Mouse (Mus musculus): ENCODE measurements at regions not wholly inside any gene's neighbourhood (a gene's known extent, or its start where the extent isn't known, plus 50 kb on each side); places are given as distances from the start of the nearest gene placed in this dataset.

GRCm38 (mm10) chr19:15033921-15034320 lies 436.1 kb upstream of the Tle4 start:
- DNase-seq: no peak

- no peak for DNase-seq
Observed at GRCm38 (mm10) chr19:15033396-15033795, 435.5 kb upstream of the Tle4 start.

- DNase-seq: no peak
Observed at GRCm38 (mm10) chr19:15032297-15032947, 434.6 kb upstream of the Tle4 start.

- DNase-seq: no peak
Observed at GRCm38 (mm10) chr19:15031483-15031882, 433.6 kb upstream of the Tle4 start.

- no peak for DNase-seq
Observed at GRCm38 (mm10) chr19:15003596-15003995, 405.7 kb upstream of the Tle4 start.

GRCm38 (mm10) chr19:14993344-14993743 lies 395.5 kb upstream of the Tle4 start:
- no peak for DNase-seq

DNA sequence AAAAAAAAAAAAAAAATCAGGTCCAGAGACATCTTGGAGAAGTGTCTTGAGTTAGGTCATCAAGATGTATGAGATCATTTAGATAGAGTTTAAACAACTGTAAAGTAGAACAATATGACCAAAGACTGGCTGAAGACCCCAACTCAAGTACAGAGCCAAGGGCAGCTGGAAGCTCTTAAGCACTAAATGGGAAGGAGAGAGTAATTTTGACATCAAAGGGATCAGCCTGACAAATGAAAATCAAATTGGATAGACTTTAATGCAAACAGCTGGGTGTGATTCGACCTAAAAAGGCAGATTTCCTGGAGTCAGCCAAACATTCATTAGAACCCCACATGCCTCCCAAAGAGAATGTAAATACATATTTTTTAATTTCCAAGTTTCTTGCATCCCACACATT lies 372.3 kb upstream of the Tle4 start:
- DNase-seq: no peak

DNA sequence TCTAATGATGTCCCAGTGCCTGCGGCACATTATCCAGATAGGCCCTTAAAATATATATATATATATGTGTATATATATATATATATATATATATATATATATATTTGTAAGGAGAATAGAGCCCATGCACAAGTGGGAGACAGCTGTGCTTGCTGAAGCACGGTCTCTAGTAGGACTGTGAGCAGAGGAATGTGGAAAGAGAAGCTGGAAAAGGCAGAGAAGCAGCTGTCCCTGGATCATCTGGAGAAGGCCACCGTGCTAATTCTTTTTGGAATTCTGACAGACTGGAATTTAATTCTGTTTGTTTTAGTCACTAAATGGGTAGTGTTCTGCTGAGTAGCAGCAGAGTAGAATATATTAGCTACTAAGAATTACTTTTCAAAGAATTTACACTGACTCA lies 370.4 kb upstream of the Tle4 start:
- no peak for DNase-seq

GRCm38 (mm10) chr19:14957727-14958126 lies 359.9 kb upstream of the Tle4 start:
- DNase-seq: no peak

DNA sequence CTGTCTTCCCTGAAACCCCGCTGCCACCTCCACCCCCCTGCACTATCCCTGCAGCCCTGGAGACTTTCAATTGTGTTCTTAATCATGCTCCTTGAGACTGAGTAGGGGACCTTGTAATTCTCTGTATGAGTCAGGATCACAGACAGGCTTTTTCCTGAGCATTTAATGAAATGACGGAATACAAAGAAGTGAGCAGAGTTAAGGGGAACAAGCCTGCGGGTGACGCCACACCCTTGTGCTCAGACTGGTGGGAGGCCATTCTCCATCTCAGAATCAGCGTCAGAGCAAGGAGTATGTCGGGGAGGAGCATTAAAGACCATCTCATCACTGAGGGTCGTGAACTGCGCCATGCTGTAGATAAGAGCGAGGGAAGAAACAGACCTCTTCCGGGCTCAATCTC lies 359.3 kb upstream of the Tle4 start:
- DNase-seq: no peak

DNA sequence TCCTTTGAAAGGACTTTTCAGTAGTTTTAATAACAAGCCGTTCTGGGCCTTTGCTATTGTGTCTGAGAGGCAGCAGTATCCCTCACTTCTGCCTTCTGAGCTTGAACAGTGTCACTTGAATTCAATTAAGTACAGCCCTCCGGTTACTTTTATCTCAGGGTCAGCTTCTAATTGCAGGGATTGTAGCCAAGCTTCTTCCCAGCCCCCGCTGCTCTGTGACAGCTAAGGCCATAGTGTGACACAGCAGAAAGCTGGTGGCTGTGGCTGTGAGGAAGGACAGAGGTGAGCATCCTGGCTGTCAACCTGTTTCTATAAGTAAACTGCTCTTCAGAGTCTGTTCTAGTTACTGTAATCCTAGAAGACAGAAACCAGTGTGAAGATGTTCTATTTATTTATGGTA lies 358.5 kb upstream of the Tle4 start:
- no peak for DNase-seq

- no peak for DNase-seq
Observed at GRCm38 (mm10) chr19:14955969-14956368, 358.1 kb upstream of the Tle4 start.

DNA sequence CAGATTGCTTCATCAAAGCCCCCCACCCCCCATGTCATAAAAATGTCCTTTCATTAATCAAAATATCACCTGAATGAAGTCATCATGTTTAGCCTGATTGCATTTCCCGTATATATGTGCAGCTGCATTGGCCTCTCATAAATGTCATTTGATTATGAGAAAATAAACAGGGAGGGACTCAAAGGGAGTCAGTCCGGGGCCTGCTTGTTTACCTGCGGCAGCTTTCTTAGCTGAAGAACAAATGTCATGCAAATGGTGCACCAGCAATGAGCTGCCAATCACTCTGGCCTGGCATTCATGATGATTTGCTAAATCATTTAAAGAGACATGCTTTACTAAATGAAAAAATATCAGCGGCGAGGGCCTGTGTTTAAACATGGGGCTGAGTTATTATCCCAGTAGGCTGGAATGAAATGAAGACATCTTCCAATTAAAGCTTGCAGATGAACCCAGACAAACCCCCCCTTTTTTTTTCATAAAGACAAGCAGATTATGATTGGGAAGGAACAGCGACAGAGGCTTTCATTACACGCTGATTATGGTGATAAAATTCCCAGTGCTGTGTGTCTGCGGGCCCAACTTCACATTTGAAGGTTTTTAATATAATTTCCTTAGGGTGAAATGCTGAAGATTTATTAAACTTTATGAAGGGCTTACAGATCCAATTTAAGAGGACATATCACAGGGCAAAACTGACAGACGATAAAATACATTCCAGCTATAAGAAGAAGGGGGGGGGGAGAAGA lies 342.5 kb upstream of the Tle4 start:
- no peak for DNase-seq

DNA sequence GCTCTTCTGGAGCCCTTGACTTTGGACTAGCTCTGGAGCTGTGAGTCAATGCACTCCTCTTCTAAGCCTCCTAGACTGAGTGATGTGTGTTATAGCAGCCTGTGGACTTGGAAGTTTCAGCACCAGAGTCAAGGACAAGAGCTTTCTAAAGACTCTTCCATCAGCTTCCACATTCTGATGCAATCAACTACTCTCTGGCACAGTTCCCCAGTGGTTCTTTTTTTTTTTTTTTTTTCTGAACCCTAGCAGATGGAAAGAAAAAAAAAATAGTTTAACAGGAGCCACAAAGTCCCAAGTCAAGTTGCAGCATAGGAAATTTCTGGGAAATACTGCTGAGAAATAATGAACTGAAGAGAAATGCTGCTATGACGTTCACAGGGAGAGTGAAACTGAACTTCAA lies 324.4 kb upstream of the Tle4 start:
- DNase-seq: no peak

DNA sequence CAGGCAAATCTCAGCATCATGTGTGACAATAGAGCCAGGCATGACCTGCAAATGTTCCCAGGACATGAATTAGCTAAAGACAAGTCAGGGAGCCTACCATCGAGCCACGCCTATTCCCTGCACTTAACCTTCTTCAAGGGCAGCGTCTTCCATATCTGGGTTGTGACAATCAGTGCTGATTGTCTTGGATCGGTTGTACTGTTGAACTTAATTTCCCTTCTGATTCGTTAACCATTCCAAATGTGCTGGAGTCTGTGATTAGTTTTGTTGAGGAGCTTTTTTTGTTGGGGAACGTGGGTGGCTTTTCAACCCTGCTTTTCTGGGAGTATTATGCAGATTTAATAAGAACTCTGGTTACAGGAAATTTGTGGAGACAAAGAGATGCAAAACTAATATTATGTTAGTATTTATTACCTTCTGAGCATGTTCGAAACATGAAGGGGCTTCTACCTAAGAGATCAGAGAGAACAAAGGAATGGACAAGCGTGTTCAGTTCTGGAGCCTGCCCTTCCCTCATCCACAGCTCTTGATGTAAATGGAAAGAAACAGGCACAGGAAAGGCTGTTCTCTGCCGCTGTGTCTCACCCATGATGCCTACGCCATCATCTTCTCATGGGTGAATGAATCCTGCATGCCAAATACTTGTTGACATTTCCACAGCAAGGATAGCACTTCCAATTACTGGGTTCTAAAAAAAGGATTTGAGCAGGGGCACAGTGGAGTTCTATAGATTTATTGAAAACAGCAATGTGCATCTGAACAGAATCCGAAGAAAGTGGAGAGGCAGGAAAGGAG lies 313.4 kb upstream of the Tle4 start:
- no peak for DNase-seq

GRCm38 (mm10) chr19:14894875-14895274 lies 297.0 kb upstream of the Tle4 start:
- no peak for DNase-seq

GRCm38 (mm10) chr19:14892390-14892758 lies 294.5 kb upstream of the Tle4 start:
- DNase-seq: no peak

GRCm38 (mm10) chr19:14891689-14892389 lies 294.0 kb upstream of the Tle4 start:
- no peak for DNase-seq

GRCm38 (mm10) chr19:14891090-14891428 lies 293.2 kb upstream of the Tle4 start:
- DNase-seq: no peak

GRCm38 (mm10) chr19:14890241-14891089 lies 292.6 kb upstream of the Tle4 start:
- no peak for DNase-seq

DNA sequence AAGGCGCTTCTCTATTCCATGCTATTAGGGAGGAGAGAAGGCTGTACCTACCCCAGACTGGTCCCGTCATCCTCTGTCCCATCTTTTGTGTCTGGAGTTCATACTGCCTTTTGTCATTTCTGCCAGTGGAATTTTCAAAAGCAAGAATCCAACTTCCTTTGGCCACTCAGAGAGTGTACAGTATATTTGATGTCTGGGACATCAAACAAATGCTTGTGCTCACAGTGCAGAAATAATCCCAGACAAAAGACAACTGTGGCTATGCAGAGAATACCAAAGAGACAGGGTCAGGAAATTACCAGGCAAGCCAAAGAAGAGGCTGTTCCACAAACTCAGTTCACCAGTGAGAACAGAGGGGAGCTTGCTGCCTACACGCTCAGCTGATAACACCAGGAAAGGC lies 291.9 kb upstream of the Tle4 start:
- DNase-seq: no peak

- no peak for DNase-seq
Observed at GRCm38 (mm10) chr19:14883707-14884421, 286.0 kb upstream of the Tle4 start.
